Mouse (Mus musculus) MEL (cell line): ENCODE data around the gene Cmc1. TPM values are rescaled to one million over a fixed set of nuclear protein-coding genes. Genes with fewer than 3 reads are reported as not detected.

Experiments used
- DNase-seq: peaks from one replicate; pipeline ENCODE4 v3.0.0; 2011; ENCODE audit warnings: low read depth, low spot score
- H3K27ac ChIP-seq: 2 replicates; pipeline ENCODE4 v1.5.1; 2012; ENCODE audit warnings: low read depth, mild to moderate bottlenecking, control low read depth, low read length, moderate library complexity; ENCODE audit not compliant: control insufficient read depth
- H3K27me3 ChIP-seq, 2 experiments: fragments of 150-350 bp in 1 of 2; sonication (generic) in 1 of 2; 2 replicates each; pipeline ENCODE4 v1.6.1; 2012; ENCODE audit warnings: low read length in 2 of 2, mild to moderate bottlenecking in 2 of 2, improper control_type of control experiment in 1 of 2, moderate library complexity in 1 of 2; ENCODE audit not compliant: insufficient read depth in 2 of 2, control insufficient read depth in 1 of 2
- H3K36me3 ChIP-seq, 2 experiments: 2 replicates each; pipeline ENCODE4 v1.6.1; 2012 to 2014; ENCODE audit warnings: low read length in 2 of 2, improper control_type of control experiment in 1 of 2, inconsistent platforms in 1 of 2, mild to moderate bottlenecking in 1 of 2; ENCODE audit not compliant: insufficient read depth in 2 of 2, control insufficient read depth in 1 of 2
- H3K4me1 ChIP-seq, 2 experiments: fragments of 150-350 bp in 1 of 2; sonication (generic) in 1 of 2; 2 replicates each; pipeline ENCODE4 v1.6.1; 2012; ENCODE audit warnings: low read length in 2 of 2, improper control_type of control experiment in 1 of 2, mild to moderate bottlenecking in 1 of 2; ENCODE audit not compliant: insufficient read depth in 2 of 2, control insufficient read depth in 1 of 2
- H3K4me3 ChIP-seq, 2 experiments: fragments of 150-350 bp in 1 of 2; sonication (generic) in 1 of 2; 2 replicates each; pipeline ENCODE4 v1.5.1; 2012; ENCODE audit warnings: low read depth in 2 of 2, low read length in 2 of 2, mild to moderate bottlenecking in 2 of 2, moderate library complexity in 2 of 2, control low read depth in 1 of 2, improper control_type of control experiment in 1 of 2; ENCODE audit not compliant: control insufficient read depth in 1 of 2, insufficient read depth in 1 of 2
- H3K79me2 ChIP-seq: 2 replicates; pipeline ENCODE4 v1.6.1; 2012; ENCODE audit warnings: mild to moderate bottlenecking, low read length, moderate library complexity; ENCODE audit not compliant: control insufficient read depth, poor library complexity, insufficient read depth
- H3K9ac ChIP-seq: 2 replicates; pipeline ENCODE4 v1.6.1; 2012; ENCODE audit warnings: low read depth, mild to moderate bottlenecking, control low read depth, low read length, moderate library complexity; ENCODE audit not compliant: control insufficient read depth, poor library complexity, severe bottlenecking
- H3K9me3 ChIP-seq: fragments of 150-350 bp; sonication (generic); replicated peaks from 2 replicates; pipeline ENCODE4 v1.6.1; 2012; ENCODE audit warnings: mild to moderate bottlenecking, low read length, improper control_type of control experiment, moderate library complexity; ENCODE audit not compliant: insufficient read depth
- BHLHE40 ChIP-seq: IDR thresholded peaks from 2 replicates; pipeline ENCODE4 v1.6.1; 2012; ENCODE audit warnings: low read depth, mild to moderate bottlenecking, inconsistent platforms, low read length, improper control_type of control experiment, borderline replicate concordance
- CHD1 ChIP-seq: IDR thresholded peaks from 2 replicates; pipeline ENCODE4 v1.6.1; 2012; ENCODE audit warnings: low read depth, mild to moderate bottlenecking, inconsistent platforms, low read length, improper control_type of control experiment
- CHD2 ChIP-seq: IDR thresholded peaks from 2 replicates; pipeline ENCODE4 v1.6.1; 2011; ENCODE audit warnings: low read length, improper control_type of control experiment
- CTCF ChIP-seq, 3 experiments: IDR thresholded peaks in 2 of 3; conservative IDR thresholded peaks in 1 of 3; 2 replicates each; pipeline ENCODE4 v1.5.1; 2011 to 2012; ENCODE audit warnings: low read length in 3 of 3, low read depth in 2 of 3, mild to moderate bottlenecking in 2 of 3, improper control_type of control experiment in 1 of 3, inconsistent platforms in 1 of 3, mixed read lengths in 1 of 3, moderate library complexity in 1 of 3; ENCODE audit not compliant: control insufficient read depth in 1 of 3, insufficient read depth in 1 of 3, poor library complexity in 1 of 3, severe bottlenecking in 1 of 3
- E2F4 ChIP-seq: IDR thresholded peaks from 2 replicates; pipeline ENCODE4 v1.6.1; 2011; ENCODE audit warnings: low read depth, low read length, improper control_type of control experiment, borderline replicate concordance
- ELF1 ChIP-seq: IDR thresholded peaks from 2 replicates; pipeline ENCODE4 v1.6.1; 2014; ENCODE audit warnings: low read depth, mild to moderate bottlenecking, inconsistent platforms, low read length, improper control_type of control experiment, moderate library complexity
- ETS1 ChIP-seq: IDR thresholded peaks from 2 replicates; pipeline ENCODE4 v1.6.1; 2012; ENCODE audit warnings: low read depth, mild to moderate bottlenecking, inconsistent platforms, low read length, improper control_type of control experiment, moderate library complexity
- HCFC1 ChIP-seq: IDR thresholded peaks from 2 replicates; pipeline ENCODE4 v1.6.1; 2012; ENCODE audit warnings: low read depth, mild to moderate bottlenecking, inconsistent platforms, low read length, improper control_type of control experiment, moderate library complexity
- JUND ChIP-seq: IDR thresholded peaks from 2 replicates; pipeline ENCODE4 v1.6.1; 2011; ENCODE audit warnings: low read depth, mild to moderate bottlenecking, improper control_type of control experiment, low read length
- MAFK ChIP-seq: IDR thresholded peaks from 2 replicates; pipeline ENCODE4 v1.6.1; 2011; ENCODE audit warnings: low read depth, mild to moderate bottlenecking, low read length, improper control_type of control experiment, borderline replicate concordance
- MAX ChIP-seq: IDR thresholded peaks from 2 replicates; pipeline ENCODE4 v1.6.1; 2011; ENCODE audit warnings: low read length, improper control_type of control experiment
- MAZ ChIP-seq: IDR thresholded peaks from 2 replicates; pipeline ENCODE4 v1.6.1; 2012; ENCODE audit warnings: low read depth, mild to moderate bottlenecking, inconsistent platforms, low read length, improper control_type of control experiment
- MEF2A ChIP-seq: IDR thresholded peaks from 2 replicates; pipeline ENCODE4 v1.6.1; 2014; ENCODE audit warnings: low read depth, mild to moderate bottlenecking, inconsistent platforms, low read length, improper control_type of control experiment; ENCODE audit not compliant: poor library complexity, insufficient replicate concordance, severe bottlenecking; ENCODE audit errors: extremely low read depth
- MXI1 ChIP-seq: IDR thresholded peaks from 2 replicates; pipeline ENCODE4 v1.6.1; 2011; ENCODE audit warnings: mild to moderate bottlenecking, low read depth, low read length, improper control_type of control experiment
- MYB ChIP-seq: IDR thresholded peaks from 2 replicates; pipeline ENCODE4 v1.6.1; 2011; ENCODE audit warnings: mild to moderate bottlenecking, low read depth, low read length, improper control_type of control experiment
- MYC ChIP-seq: IDR thresholded peaks from 2 replicates; pipeline ENCODE4 v1.6.1; 2011; ENCODE audit warnings: low read depth, mild to moderate bottlenecking, low read length, improper control_type of control experiment, moderate library complexity
- NRF1 ChIP-seq: IDR thresholded peaks from 2 replicates; pipeline ENCODE4 v1.6.1; 2014; ENCODE audit warnings: low read depth, mild to moderate bottlenecking, inconsistent platforms, low read length, improper control_type of control experiment, moderate library complexity; ENCODE audit not compliant: poor library complexity, insufficient read depth, severe bottlenecking
- POLR2AphosphoS2 ChIP-seq: IDR thresholded peaks from 2 replicates; pipeline ENCODE4 v1.6.1; 2011; ENCODE audit warnings: low read length, improper control_type of control experiment
- RAD21 ChIP-seq: IDR thresholded peaks from 2 replicates; pipeline ENCODE4 v1.6.1; 2011; ENCODE audit warnings: mild to moderate bottlenecking, low read depth, low read length, improper control_type of control experiment
- RCOR1 ChIP-seq: IDR thresholded peaks from 2 replicates; pipeline ENCODE4 v1.6.1; 2012; ENCODE audit warnings: low read depth, mild to moderate bottlenecking, inconsistent platforms, low read length, improper control_type of control experiment
- SIN3A ChIP-seq: IDR thresholded peaks from 2 replicates; pipeline ENCODE4 v1.6.1; 2012; ENCODE audit warnings: low read length, improper control_type of control experiment, inconsistent platforms
- TAL1 ChIP-seq: IDR thresholded peaks from 2 replicates; pipeline ENCODE4 v1.6.1; 2012; ENCODE audit warnings: mild to moderate bottlenecking, inconsistent platforms, low read length, moderate library complexity, mixed read lengths
- TCF12 ChIP-seq: IDR thresholded peaks from 2 replicates; pipeline ENCODE4 v1.6.1; 2014; ENCODE audit warnings: low read depth, mild to moderate bottlenecking, inconsistent platforms, low read length, improper control_type of control experiment, moderate library complexity
- UBTF ChIP-seq: IDR thresholded peaks from 2 replicates; pipeline ENCODE4 v1.6.1; 2012; ENCODE audit warnings: low read depth, mild to moderate bottlenecking, inconsistent platforms, low read length, improper control_type of control experiment, moderate library complexity, borderline replicate concordance; ENCODE audit not compliant: insufficient read depth
- USF1 ChIP-seq: IDR thresholded peaks from 2 replicates; pipeline ENCODE4 v1.6.1; 2014; ENCODE audit warnings: low read depth, mild to moderate bottlenecking, inconsistent platforms, low read length, improper control_type of control experiment, moderate library complexity
- USF2 ChIP-seq, 2 experiments: IDR thresholded peaks; 2 replicates each; pipeline ENCODE4 v1.6.1; 2011 to 2012; ENCODE audit warnings: improper control_type of control experiment in 2 of 2, low read length in 2 of 2, borderline replicate concordance in 1 of 2, inconsistent platforms in 1 of 2, low read depth in 1 of 2, mild to moderate bottlenecking in 1 of 2; ENCODE audit not compliant: insufficient read depth in 1 of 2
- ZC3H11A ChIP-seq: IDR thresholded peaks from 2 replicates; pipeline ENCODE4 v1.6.1; 2012; ENCODE audit warnings: low read depth, mild to moderate bottlenecking, inconsistent platforms, low read length, improper control_type of control experiment
- ZMIZ1 ChIP-seq: IDR thresholded peaks from 2 replicates; pipeline ENCODE4 v1.6.1; 2012; ENCODE audit warnings: low read depth, mild to moderate bottlenecking, inconsistent platforms, low read length, improper control_type of control experiment, moderate library complexity
- polyA plus RNA-seq, 2 experiments: library from polyadenylated mRNA; stranded (reverse) in 1 of 2; unstranded in 1 of 2; fragments of >175 nt in 1 of 2; fragments of >200 nt in 1 of 2; gene quantifications; 2 replicates each; pipeline versions ENCODE4 v1.2.1 to v1.2.4; 2012; ENCODE audit warnings: low replicate concordance in 2 of 2, low read depth in 1 of 2; ENCODE audit not compliant: insufficient read length in 2 of 2, insufficient read depth in 1 of 2, missing spikeins in 1 of 2
- total RNA-seq: library from RNA; depleted of rRNA; stranded (reverse); fragments of 300-350 nt; gene quantifications from 2 replicates; pipeline ENCODE4 v1.2.3, GENCODE M21; 2012

The Cmc1 gene
- total and polyA plus RNA-seq, 3 experiments, result 35.9 to 36.0 TPM; not detected in 1

GRCm38 (mm10) chr9:118072101-118072500 lies 77.9 kb downstream of the Cmc1 start (continued):
- TF ChIP-seq USF2 (IDR thresholded peaks at IDR 0.05; ENCODE audit: borderline replicate concordance in 1 of 2, insufficient read depth in 1 of 2, low read depth in 1 of 2, low read length in 2 of 2) (no peak), POLR2AphosphoS2 (no peak), MAX (no peak), NRF1 (no peak), MYB (no peak), SIN3A (peak; percentile 59), CHD2 (no peak), RAD21 (no peak), CHD1 (no peak), RCOR1 (peak; percentile 82), CTCF (IDR thresholded peaks at IDR 0.05 in 2 of 3, conservative IDR thresholded peaks at IDR 0.05 in 1 of 3; ENCODE audit: control insufficient read depth in 1 of 3, insufficient read depth in 1 of 3, low read depth in 2 of 3, low read length in 3 of 3, poor library complexity in 1 of 3, severe bottlenecking in 1 of 3) (no peak), USF1 (no peak), MEF2A (no peak), MAZ (no peak), JUND (no peak), BHLHE40 (no peak), TCF12 (peak; percentile 93)

GRCm38 (mm10) chr9:118071337-118071736 lies 78.6 kb downstream of the Cmc1 start:
- peaks cover 2 to 23% of the 10 kb centered on the region in 2 experiments for H3K36me3 ChIP-seq
- no peak for TF ChIP-seq MYB
- TF ChIP-seq CHD2, result no peak
- no peak for TF ChIP-seq ZMIZ1
- no peak for TF ChIP-seq USF2 (IDR thresholded peaks at IDR 0.05; ENCODE audit: borderline replicate concordance in 1 of 2, insufficient read depth in 1 of 2, low read depth in 1 of 2, low read length in 2 of 2)
- no peak for TF ChIP-seq RAD21
- no peak for TF ChIP-seq ETS1
- TF ChIP-seq TAL1, result no peak
- TF ChIP-seq ELF1, result no peak
- no peak for TF ChIP-seq HCFC1
- TF ChIP-seq UBTF, result no peak
- no peak for TF ChIP-seq ZC3H11A
- no peak for TF ChIP-seq SIN3A
- TF ChIP-seq MYC, result no peak
- no peak for TF ChIP-seq E2F4
- no peak for TF ChIP-seq RCOR1
- no peak for TF ChIP-seq MAFK
- TF ChIP-seq MXI1, result no peak
- TF ChIP-seq TCF12, result no peak
- H3K27ac ChIP-seq, result peak overlapping the region; percentile 58
- DNase-seq, result no peak
- H3K9me3 ChIP-seq, result no peaks in the 10 kb centered on the region
- H3K27me3 ChIP-seq, result no peaks in the 10 kb centered on the region
- H3K79me2 ChIP-seq, result 0 out of 2 replicates have a peak, but pooled peaks cover 2% of the 10 kb centered on the region
- H3K4me1 ChIP-seq, result peaks cover 10 to 20% of the 10 kb centered on the region in 2 experiments
- H3K4me3 ChIP-seq, result no peak overlapping the region
- H3K9ac ChIP-seq, result 0 out of 2 replicates have a peak overlapping the region, but pooled peaks have one; percentile 34
